Mouse (Mus musculus): Measurements from ENCODE around the gene Galntl6.
"Not testable (repeated sequence)": the region's sequence is repeated elsewhere in the genome, so short reads cannot be mapped to it uniquely, and the experiment has no call there.

Galntl6 gene

GRCm38 (mm10) chr8:58604751-58605150 is 307.7 kb downstream of the Galntl6 start:
- DNase-seq (ENCODE audit: low read depth, low spot score): no peak

GRCm38 (mm10) chr8:58597834-58598233 is 314.6 kb downstream of the Galntl6 start:
- no peak for DNase-seq (ENCODE audit: low read depth, low spot score)

DNA sequence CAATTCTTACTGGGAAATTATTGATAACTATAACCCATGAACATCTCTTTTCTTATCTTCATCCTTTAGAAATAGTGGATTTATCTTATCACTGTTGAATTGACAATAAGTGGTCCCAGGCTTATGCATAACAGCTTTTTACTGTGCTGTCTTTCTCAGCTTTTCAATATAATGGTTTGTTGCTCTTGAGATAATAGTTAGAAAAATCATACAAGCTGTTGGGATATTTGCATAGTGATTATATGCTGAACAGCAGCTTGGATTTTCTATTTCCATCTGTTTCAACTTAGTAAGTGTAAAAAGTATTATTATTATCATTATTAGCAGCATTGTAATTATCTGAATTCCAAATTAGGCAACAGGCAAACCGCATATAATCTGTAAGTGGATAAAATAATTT is 337.1 kb downstream of the Galntl6 start:
- no peak for DNase-seq (ENCODE audit: low read depth, low spot score)

DNA sequence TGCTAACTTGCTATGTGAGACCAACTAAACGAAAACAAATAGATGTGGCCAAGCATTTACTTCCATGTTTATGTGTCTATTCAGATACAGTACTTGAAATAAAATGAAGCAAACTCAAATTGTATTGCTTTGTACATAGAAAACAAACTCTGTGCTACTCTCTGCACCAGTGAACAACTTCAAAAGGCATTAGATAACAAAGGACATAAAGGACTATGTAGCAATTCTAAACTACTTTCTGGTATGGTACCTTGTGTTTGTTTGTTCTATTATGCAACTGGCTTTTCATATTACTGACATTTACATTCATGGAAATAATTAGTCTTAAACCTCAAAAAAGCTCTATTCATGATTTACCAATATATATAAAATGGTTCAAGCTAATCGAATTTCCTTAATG is 344.4 kb downstream of the Galntl6 start:
- DNase-seq (ENCODE audit: low read depth, low spot score): no peak

DNA sequence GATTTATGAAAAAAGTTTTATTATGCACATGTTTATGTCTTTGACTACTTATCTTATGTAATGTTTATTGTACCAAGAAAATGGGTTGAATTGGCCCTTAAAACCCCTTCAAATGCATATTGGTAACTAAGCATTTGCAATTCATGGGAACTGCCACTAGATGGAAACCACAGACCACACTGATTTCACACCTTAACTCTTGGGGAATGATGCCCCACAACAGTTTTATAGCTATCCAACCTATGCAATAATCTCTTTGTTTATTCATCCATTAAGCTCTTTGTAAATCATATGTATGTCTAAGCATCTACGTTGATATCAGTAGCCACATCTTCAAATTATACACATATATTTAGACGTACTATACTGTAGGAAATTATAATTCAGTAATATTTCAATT is 346.3 kb downstream of the Galntl6 start:
- no peak for DNase-seq (ENCODE audit: low read depth, low spot score)

DNA sequence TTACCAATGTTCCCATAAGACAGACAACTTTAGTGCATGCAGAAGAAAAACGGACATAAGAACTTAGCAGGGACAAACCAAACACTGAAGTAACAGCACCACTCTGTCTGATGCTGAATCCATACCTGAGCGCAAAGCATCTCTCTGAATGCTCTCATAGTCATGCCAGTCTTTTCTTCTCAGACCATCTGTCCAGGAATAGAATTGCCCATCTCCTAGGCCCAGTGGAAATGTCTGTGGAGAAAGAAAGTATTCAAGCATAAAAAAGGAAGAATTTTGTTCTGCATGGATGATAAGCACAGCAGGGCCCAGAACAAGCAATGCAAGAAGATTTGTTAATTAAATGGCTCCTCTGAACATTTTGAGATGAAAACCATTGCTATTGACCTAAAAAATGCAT is 376.7 kb downstream of the Galntl6 start:
- DNase-seq (ENCODE audit: low read depth, low spot score): no peak

GRCm38 (mm10) chr8:58534631-58535030 is 377.8 kb downstream of the Galntl6 start:
- DNase-seq (ENCODE audit: low read depth, low spot score): no peak

- no peak for DNase-seq (ENCODE audit: low read depth, low spot score)
These were observed 389.0 kb downstream of the Galntl6 start for GRCm38 (mm10) chr8:58523443-58523842.

DNA sequence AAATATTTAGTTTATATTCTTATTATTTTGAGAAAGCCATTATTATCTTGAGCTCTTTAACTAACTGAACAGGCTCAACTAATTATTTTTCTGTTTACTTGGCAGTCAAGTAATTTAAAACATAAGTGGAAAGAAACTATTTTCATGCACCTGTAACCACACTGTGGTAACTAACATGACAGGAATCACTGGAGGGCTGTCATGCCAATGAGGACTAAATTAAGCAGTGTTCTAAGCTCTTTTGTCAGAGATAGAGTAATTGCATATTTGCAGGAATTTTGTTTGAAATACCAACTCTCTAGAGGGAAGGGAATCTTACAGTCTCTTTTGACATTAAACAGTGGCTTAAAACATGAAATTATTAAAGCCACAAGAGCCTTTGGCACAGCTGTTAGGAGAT is 390.5 kb downstream of the Galntl6 start:
- no peak for DNase-seq (ENCODE audit: low read depth, low spot score)

DNA sequence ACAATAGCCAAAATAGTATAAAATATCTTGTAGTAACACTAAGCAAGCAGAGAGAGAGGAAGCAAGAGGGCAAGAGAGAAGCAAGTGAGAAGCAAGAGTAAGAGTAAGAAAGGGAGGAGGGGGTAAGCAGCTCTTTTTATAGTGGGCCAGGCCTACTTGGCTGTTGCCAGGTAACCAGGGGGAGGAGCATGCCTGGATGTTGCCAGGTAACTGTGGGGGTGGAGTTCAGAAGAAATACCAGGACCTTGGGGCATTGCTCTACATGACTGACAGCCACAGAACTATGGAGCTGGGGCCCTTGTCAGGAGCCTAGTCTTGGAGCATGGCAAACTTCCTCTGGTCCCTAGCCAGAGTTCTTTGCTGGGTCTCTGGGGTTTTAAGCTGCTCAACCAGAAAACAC is 401.9 kb downstream of the Galntl6 start:
- DNase-seq (ENCODE audit: low read depth, low spot score): no peak

DNA sequence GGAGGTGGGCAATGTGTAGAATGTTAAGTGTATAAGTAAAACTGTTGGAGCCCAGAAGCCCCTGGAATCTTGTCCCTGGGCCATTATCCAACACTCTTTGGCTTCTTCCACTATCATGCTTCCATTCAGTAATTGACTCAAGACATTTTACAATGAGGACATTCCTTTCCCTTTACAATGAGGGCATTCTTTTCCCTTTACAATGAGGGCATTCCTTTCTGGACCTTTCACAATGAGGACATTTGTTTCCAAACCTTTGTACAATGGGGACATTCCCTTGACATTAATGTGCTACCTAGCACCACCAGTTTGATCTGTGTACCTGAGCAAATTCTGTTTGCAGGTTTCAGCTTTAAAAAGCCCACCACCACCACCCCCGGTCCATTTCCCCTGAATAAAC is 403.4 kb downstream of the Galntl6 start:
- no peak for DNase-seq (ENCODE audit: low read depth, low spot score)

DNA sequence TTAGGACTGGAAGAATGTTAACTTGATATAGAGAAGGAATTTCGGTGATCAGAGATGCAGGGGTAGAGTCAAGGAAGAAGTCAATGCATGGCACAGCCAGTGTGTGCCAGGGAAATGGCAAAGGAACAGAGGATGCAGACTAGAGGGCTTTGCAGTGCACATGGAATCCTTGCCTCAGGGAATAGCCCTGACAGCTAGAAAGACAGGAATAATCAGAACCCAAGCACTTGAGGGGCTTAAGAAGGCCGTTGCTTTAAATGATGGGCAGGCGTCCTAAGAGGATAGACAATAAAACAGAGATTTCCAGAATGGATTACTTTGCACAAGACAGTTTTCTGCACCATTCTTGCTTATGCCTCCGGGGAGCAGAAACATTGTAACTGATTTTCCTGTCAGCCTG is 425.3 kb downstream of the Galntl6 start:
- no peak for DNase-seq (ENCODE audit: low read depth, low spot score)

DNA sequence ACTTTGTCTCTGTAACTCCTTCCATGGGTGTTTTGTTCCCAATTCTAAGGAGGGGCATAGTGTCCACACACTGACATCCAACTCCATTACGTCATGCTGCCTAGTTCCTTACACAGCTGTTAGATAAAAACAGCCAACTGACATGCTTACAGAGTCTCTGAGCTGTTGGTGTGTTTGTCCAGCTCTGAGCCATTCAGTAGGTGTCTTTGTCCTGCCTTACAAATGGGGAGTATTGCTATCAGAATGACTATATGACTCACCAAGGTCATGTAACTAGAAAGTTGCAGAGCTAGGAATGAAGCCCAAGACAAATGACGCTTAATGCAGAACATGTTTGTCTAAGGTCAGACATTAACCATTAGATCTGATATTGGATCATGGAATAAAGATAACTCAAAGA is 449.1 kb downstream of the Galntl6 start:
- DNase-seq (ENCODE audit: low read depth, low spot score): not testable (repeated sequence)

DNA sequence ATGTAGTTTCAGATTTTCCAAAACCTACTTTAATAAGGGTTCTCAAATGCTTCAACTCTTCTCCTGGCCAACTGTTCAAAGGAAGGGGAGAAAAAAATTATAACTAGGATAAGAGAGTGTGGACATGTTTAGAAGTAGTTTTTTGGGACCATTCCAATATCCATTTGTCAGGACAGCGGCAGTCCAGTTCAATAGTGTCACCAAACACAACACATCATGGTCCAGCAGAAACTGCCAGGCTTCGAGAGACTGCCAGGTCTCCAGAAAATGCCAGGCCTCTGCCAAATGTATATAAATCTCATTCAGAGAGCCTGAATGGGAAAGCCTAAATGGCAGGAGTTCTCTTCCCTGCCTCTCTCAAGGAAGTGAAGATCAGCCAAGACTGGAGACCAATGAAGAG is 469.7 kb downstream of the Galntl6 start:
- no peak for DNase-seq (ENCODE audit: low read depth, low spot score)

- no peak for DNase-seq (ENCODE audit: low read depth, low spot score)
These were observed 494.0 kb downstream of the Galntl6 start for GRCm38 (mm10) chr8:58418481-58418880.

- no peak for DNase-seq (ENCODE audit: low read depth, low spot score)
These were observed 494.9 kb downstream of the Galntl6 start for GRCm38 (mm10) chr8:58417551-58417950.

- no peak for DNase-seq (ENCODE audit: low read depth, low spot score)
These were observed 515.9 kb downstream of the Galntl6 start for GRCm38 (mm10) chr8:58396500-58396899.

DNA sequence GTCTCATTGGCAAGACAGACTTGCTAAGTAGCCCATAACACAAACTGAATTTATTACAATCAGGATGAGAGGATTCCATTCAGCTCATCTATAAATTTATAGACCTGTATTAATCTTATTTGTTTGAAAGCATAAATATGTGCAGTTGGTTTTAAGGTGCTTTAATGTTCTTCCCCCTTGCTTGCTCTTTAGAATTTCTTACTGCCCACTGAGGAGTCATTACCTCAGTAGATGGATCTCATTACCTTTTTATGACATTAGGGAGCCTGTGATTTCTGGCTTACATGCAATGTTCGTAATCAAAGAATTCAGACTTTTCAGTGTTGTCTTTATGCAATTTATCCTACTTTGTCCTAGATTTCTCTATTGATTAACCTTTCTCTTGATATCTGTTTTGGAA is 516.6 kb downstream of the Galntl6 start:
- DNase-seq (ENCODE audit: low read depth, low spot score): no peak

GRCm38 (mm10) chr8:58372389-58372788 is 540.1 kb downstream of the Galntl6 start:
- no peak for DNase-seq (ENCODE audit: low read depth, low spot score)

- DNase-seq (ENCODE audit: low read depth, low spot score): no peak
These were observed 540.5 kb downstream of the Galntl6 start for GRCm38 (mm10) chr8:58371979-58372378.

GRCm38 (mm10) chr8:58331151-58331550 is 581.3 kb downstream of the Galntl6 start:
- no peak for DNase-seq (ENCODE audit: low read depth, low spot score)

DNA sequence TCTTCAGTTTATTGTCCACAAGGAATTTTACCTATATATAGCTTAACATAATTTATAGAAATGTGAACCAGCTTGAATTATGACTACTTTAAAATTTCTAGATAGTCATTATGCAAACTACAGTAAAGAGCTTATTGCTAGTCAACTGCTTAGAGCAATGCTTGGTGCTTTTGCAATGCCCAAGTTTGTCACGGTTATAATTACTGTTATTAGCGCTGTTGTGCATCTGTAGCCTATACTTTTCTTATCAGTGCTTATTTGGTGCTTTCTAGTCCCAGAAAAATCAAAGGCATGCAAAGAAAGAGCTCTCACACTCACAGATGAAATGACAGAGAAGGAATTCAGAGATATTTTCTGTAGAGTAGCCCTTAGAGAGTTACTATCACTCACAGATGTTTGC is 599.0 kb downstream of the Galntl6 start:
- no peak for DNase-seq (ENCODE audit: low read depth, low spot score)

GRCm38 (mm10) chr8:58291487-58291886 is 621.0 kb downstream of the Galntl6 start:
- DNase-seq (ENCODE audit: low read depth, low spot score): no peak

- no peak for DNase-seq (ENCODE audit: low read depth, low spot score)
These were observed 622.4 kb downstream of the Galntl6 start for GRCm38 (mm10) chr8:58290080-58290479.

DNA sequence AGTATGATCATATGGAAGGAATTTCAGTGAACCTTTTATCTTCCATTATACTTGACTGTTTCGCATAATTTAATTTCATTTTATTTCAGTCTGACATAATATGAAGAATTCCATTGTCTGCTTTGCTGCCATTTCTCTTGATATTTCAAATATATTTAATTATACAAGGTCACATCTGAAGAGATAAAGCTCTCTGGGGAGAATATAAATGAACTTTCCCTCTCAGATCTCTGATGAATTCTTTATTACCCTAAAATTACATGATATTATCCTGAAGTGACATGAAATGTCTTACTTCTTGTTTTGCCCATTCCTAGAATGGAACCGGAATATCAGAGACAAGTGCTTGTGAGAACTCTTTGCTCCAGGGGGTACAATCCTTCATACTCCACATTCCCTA is 647.0 kb downstream of the Galntl6 start:
- DNase-seq (ENCODE audit: low read depth, low spot score): no peak

Data from CD4-positive, CD25-positive, alpha-beta regulatory T cell, adult 2 months (primary cell).